Mouse (Mus musculus) activated CD4-positive, CD25-positive, alpha-beta regulatory T cell, adult 9 weeks (primary cell): Measurements from ENCODE around the gene Gm10130. TPM values are rescaled to one million over a fixed set of nuclear protein-coding genes. Genes with fewer than 3 reads are reported as not detected.

Source experiments
- polyA plus RNA-seq: library from polyadenylated mRNA; unstranded; fragments of 100-300 nt; shearing (Covaris generic); gene quantifications from one replicate; pipeline ENCODE4 v1.2.1, GENCODE M21; 2017

Gene Gm10130
- polyA plus RNA-seq, result 26.5 TPM

GRCm38 (mm10) chr2:150323402-150323801 lies at the start of gene Gm10130:
Gene Gm10130 (plus strand): TSS chr2:150323702.

GRCm38 (mm10) chr2:150362113-150362877 lies 38.8 kb downstream of the Gm10130 start, which contains the start of gene 3300002I08Rik:
Gene 3300002I08Rik (minus strand): TSS chr2:150362765.

Other genes with a start within 250 kb of the Gm10130 start
- 31.1 TPM for gene Zfp120, start 187.0 kb upstream of the Gm10130 start, polyA plus RNA-seq
- not detected for gene Gm10770, start 144.0 kb upstream of the Gm10130 start, polyA plus RNA-seq
- gene Gm14139, start 141.9 kb upstream of the Gm10130 start, polyA plus RNA-seq, result 1.7 TPM
- 18.2 TPM for gene Zfp937, start 105.6 kb upstream of the Gm10130 start, polyA plus RNA-seq
- 46.5 TPM for gene Gm21994, start 68.1 kb upstream of the Gm10130 start, polyA plus RNA-seq
- gene Gm14124, start 66.2 kb upstream of the Gm10130 start, polyA plus RNA-seq, result 0.26 TPM
- 8.5 TPM for gene 3300002I08Rik, start 39.1 kb downstream of the Gm10130 start, polyA plus RNA-seq
- gene Zfp442, start 127.8 kb downstream of the Gm10130 start, polyA plus RNA-seq, result 9.4 TPM
- 0.50 TPM for gene Zfp345, start 161.4 kb downstream of the Gm10130 start, polyA plus RNA-seq
- gene Cst7, start 246.7 kb downstream of the Gm10130 start, polyA plus RNA-seq, result 326 TPM